Mouse (Mus musculus) adrenal gland, adult (tissue): ENCODE results near the gene Insm2.

Source experiments
- DNase-seq, 2 experiments: peaks; one replicate each; pipeline ENCODE4 v3.0.0; 2022 to 2023; ENCODE audit warnings: low spot score in 1 of 2; ENCODE audit not compliant: inconsistent age in 2 of 2

The Insm2 gene

DNA sequence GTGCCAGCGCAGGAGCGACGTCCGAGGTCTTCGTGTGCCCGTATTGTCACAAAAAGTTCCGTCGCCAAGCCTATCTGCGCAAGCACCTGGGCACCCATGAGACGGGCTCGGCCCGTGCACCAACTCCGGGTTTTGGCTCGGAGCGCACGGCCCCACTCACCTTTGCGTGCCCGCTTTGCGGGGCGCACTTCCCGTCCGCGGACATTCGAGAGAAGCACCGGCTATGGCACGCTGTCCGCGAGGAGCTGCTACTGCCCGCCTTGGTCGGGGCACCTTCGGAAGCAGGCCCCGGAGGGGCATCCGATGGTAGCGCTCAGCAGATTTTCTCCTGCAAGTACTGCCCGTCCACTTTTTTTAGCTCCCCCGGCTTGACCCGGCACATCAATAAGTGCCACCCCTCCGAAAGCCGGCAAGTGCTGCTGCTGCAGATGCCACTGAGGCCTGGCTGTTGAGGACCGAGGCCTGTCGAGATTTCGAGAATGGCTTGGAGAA lies 1.3 kb downstream of the Insm2 start:
- DNase-seq: no peak

DNA sequence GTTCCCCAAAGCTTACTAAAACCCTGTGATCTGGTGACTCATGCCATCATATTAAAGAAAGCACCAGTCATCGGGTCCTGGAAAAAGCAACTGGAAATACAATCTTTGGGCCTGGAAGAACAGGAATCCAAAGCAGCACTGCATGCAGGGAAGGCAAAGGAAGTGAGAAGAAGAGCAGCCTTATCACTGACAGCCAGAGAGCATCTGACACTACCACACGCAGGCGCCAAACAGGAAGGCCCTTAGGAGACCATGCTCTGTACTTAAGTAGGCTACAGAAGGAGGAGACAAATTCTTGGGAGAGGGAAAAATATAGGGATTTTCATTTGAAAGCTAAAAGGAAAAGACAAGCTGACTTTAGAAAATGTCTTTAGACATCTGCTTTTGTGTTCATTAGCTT lies 5.2 kb downstream of the Insm2 start:
- no peak for DNase-seq

GRCm38 (mm10) chr12:55607902-55608301 lies 8.7 kb downstream of the Insm2 start:
- no peak for DNase-seq

- no peak for DNase-seq
Measured at GRCm38 (mm10) chr12:55610812-55611211, 11.6 kb downstream of the Insm2 start.

DNA sequence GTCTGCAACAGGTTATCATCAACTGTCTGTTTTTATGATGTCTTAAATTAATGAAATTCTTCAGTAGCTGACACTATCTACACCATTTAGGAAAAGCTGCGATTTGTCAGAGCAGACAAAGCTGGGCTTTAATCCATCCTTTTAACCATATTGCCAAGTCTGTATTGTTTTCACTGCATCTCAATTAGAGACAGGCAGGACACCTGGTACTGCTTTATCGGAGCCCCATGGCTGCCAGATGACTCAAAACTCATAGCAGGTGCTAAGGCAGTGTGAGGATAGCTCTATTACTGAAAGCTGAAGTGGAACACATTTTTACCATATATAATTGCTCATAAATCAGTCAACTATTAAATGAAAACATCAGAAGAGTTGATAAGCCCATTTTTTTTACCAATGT lies 21.1 kb downstream of the Insm2 start:
- DNase-seq: no peak

GRCm38 (mm10) chr12:55622615-55623245 lies 23.5 kb downstream of the Insm2 start:
- no peak for DNase-seq

DNA sequence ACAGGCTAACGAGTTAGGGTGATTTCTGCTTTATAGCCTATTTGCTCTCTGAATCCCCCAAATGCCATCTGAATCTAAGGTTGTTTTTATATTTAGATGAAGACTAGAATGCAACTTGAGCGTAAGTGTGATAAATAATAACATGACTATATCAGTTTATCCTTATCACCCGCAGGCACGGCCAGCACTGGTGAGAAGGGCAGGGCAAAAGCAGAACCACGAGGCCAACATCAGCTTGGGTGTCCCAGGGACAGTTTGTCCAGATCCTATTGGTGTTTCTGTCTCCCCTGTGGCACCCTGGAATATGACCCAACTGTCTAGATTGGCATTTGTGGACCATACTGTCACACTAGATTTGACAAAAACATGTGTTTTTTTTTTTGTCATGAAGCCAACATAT lies 24.0 kb downstream of the Insm2 start:
- DNase-seq: no peak

DNA sequence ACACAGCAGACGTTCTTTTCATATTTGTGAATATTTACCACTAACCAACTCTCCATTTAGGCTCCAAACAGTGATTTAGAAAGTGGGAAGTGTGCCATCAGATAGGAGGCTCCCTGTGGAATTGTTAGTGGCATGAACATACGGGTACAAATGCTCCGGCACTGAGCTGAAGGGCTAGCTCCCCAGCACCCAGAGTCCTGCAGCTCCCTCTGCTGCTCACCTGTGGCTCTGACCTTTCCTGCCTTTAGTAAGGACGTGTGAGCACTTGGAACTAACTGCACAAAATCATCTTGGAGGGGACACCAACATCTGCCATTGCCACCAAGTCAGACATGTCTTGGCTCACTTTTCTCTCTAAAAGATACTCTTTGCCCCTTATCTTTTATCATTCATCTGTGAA lies 27.5 kb downstream of the Insm2 start:
- peak in 1 of 2 experiments; percentile 44 for DNase-seq

GRCm38 (mm10) chr12:55648011-55648525 lies 48.8 kb downstream of the Insm2 start:
- no peak for DNase-seq
